ENCODE assay signal across 8 mouse cellular contexts in the genomic region with DNA sequence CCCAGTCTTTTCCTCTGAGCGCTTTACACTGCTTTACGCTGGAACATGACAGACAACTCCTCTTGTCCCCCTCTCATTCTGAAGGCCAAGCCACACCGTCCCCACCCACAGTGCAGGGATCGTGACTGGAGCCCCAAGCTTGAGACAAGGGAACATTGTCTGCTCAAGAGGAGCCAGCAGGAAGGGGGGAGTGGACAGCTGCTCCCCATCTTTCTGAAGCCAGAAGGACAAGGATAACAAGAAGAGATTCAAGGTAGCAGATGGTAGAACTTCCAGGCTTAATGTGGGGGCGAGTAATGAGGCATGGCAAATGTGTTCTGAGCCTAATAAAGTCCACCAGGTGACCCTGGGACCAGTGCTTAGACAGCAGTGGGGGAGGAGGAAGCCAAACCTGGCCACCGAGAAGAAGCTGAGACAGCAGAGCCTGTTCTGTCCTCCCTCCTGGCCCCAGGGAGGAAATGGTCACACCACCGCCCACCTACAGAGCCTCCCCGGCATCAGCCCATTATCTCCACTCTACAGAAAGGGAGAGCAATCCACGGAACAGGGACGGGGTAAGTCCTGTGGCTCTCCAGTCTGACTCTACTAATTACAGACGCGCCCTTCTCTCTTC. TPM values are rescaled to one million over a fixed set of nuclear protein-coding genes. Genes with fewer than 3 reads are reported as not detected.
A peak's percentile ranks its signal among the peaks of the same experiment; 100 is the strongest.
DNase-seq lines count a peak whose midpoint lies in the region; ATAC-seq and TF ChIP-seq lines count a peak whose summit lies in the region.

No protein-coding gene starts in this region.

- peak overlapping the region; percentile 67 for H3K4me3 ChIP-seq in embryonic facial prominence, embryonic 14.5 days (ENCODE audit: low read depth, low read length)
- H3K4me3 ChIP-seq in intestine, postnatal 0 days (ENCODE audit: low read depth, low read length) = peak overlapping the region; percentile 58
- peak overlapping the region; percentile 30 for H3K4me3 ChIP-seq in midbrain, embryonic 12.5 days

- no peak overlapping the region; the same call in 1 of the 2 replicates for H3K27ac ChIP-seq in embryonic facial prominence, embryonic 14.5 days (replicated peaks; ENCODE audit: low read depth, low read length)
- no peak overlapping the region for H3K27ac ChIP-seq in intestine, postnatal 0 days (ENCODE audit: low read depth, low read length)
- H3K27ac ChIP-seq in midbrain, embryonic 12.5 days (replicated peaks) = no peak overlapping the region

- no peaks in the 10 kb centered on the region for H3K9me3 ChIP-seq in embryonic facial prominence, embryonic 14.5 days (ENCODE audit: control insufficient read depth, low read length)
- no peaks in the 10 kb centered on the region for H3K9me3 ChIP-seq in intestine, postnatal 0 days (ENCODE audit: control insufficient read depth)
- H3K9me3 ChIP-seq in midbrain, embryonic 12.5 days = no peaks in the 10 kb centered on the region

- 5% methylated on average over 11 of the region's 12 CpGs for WGBS in embryonic facial prominence, embryonic 14.5 days
- WGBS in intestine, postnatal 0 days = 27% methylated on average over 12 of the region's 12 CpGs
- 37% methylated on average over 12 of the region's 12 CpGs for WGBS in midbrain, embryonic 12.5 days

- H3K36me3 ChIP-seq in embryonic facial prominence, embryonic 14.5 days (ENCODE audit: control insufficient read depth, insufficient read depth, low read length) = peaks cover 29% of the 10 kb centered on the region
- peaks cover 5% of the 10 kb centered on the region; the same call in 1 of the 2 replicates for H3K36me3 ChIP-seq in intestine, postnatal 0 days (ENCODE audit: control insufficient read depth, insufficient read depth)
- 0 out of 2 replicates have a peak, but pooled peaks cover 5% of the 10 kb centered on the region for H3K36me3 ChIP-seq in midbrain, embryonic 12.5 days

- no peak for TF ChIP-seq CTCF in intestine, postnatal 0 days (IDR thresholded peaks at IDR 0.05; ENCODE audit: low read depth)

- intact Hi-C loops in gastrocnemius, postnatal 36 days (cut with DNase I) = no loop called here

- H3K4me2 ChIP-seq in embryonic facial prominence, embryonic 14.5 days (ENCODE audit: low read depth, low read length) = peak overlapping the region; percentile 92
- peak overlapping the region; percentile 90 for H3K4me2 ChIP-seq in intestine, postnatal 0 days (replicated peaks; ENCODE audit: low read depth)
- peak overlapping the region; percentile 88 for H3K4me2 ChIP-seq in midbrain, embryonic 12.5 days (replicated peaks)

- DNase-seq in layer of hippocampus, adult 18-20 months (ENCODE audit: low spot score in 2 of 2) = peak; percentile 68 to 88
- DNase-seq in layer of hippocampus, postnatal 25 days (ENCODE audit: extremely low spot score in 1 of 2, low spot score in 1 of 2) = no peak
- DNase-seq in embryonic facial prominence, embryonic 14.5 days (ENCODE audit: low spot score) = no peak
- no peak for DNase-seq in urinary bladder, postnatal 36 days (ENCODE audit: low spot score in 2 of 2)
- no peak for DNase-seq in gastrocnemius, postnatal 36 days

- no peak for ATAC-seq in embryonic facial prominence, embryonic 14.5 days (ENCODE audit: low read depth)
- no peak for ATAC-seq in intestine, postnatal 0 days
- no peak for ATAC-seq in midbrain, embryonic 12.5 days (ENCODE audit: low FRiP score, low read depth)
- ATAC-seq in erythroid progenitor cell, adult 5-6 weeks (replicated peaks; ENCODE audit: low FRiP score, poor library complexity, severe bottlenecking) = no peak

- peak overlapping the region; percentile 92 for H3K9ac ChIP-seq in embryonic facial prominence, embryonic 14.5 days (ENCODE audit: low read depth, low read length)
- peak overlapping the region; percentile 40 for H3K9ac ChIP-seq in intestine, postnatal 0 days (ENCODE audit: low read depth, low read length)
- peak overlapping the region; percentile 44 for H3K9ac ChIP-seq in midbrain, embryonic 12.5 days (replicated peaks)

- peaks cover 72% of the 10 kb centered on the region for H3K4me1 ChIP-seq in embryonic facial prominence, embryonic 14.5 days (ENCODE audit: control insufficient read depth, insufficient read depth, low read length)
- H3K4me1 ChIP-seq in intestine, postnatal 0 days (replicated peaks; ENCODE audit: control insufficient read depth, insufficient read depth, low read length) = peaks cover 3% of the 10 kb centered on the region; the same call in 1 of the 2 replicates
- peaks cover 80% of the 10 kb centered on the region for H3K4me1 ChIP-seq in midbrain, embryonic 12.5 days

- no peaks in the 10 kb centered on the region for H3K27me3 ChIP-seq in embryonic facial prominence, embryonic 14.5 days (replicated peaks; ENCODE audit: control insufficient read depth, insufficient read depth, low read length)
- H3K27me3 ChIP-seq in intestine, postnatal 0 days (replicated peaks; ENCODE audit: control insufficient read depth, insufficient read depth, low read length) = peaks cover 19% of the 10 kb centered on the region
- H3K27me3 ChIP-seq in midbrain, embryonic 12.5 days = peaks cover 22% of the 10 kb centered on the region

RNA-seq across cellular contexts. Expression of gene Arhgef17, which starts 5.5 kb away (rescaled TPM):
- 100 to 1,000 TPM; 171 to 178 TPM for total RNA-seq in layer of hippocampus, adult 18-20 months (2021)
- 100 to 1,000 TPM; 140 to 146 TPM for total RNA-seq in layer of hippocampus, postnatal 25 days (2021)
- 16.3 and 16.8 TPM in 2 replicates for polyA plus RNA-seq in embryonic facial prominence, embryonic 14.5 days (2014; fragmentation: Nextera tagmentation; extraction: Ambion mirVana)
- 2.0 and 2.5 TPM in 2 replicates for polyA plus RNA-seq in intestine, postnatal 0 days (2015; fragmentation: Nextera tagmentation; extraction: Ambion mirVana)
- polyA plus RNA-seq in midbrain, embryonic 12.5 days (2016; fragmentation: Nextera tagmentation; extraction: Ambion mirVana) = 7.1 and 7.9 TPM in 2 replicates
- total RNA-seq in erythroid progenitor cell, adult 5-6 weeks (2015; ENCODE audit: low replicate concordance) = 0.42 TPM in 1 of 2 replicates, not detected in the other
- total RNA-seq in erythroid progenitor cell, adult 5-6 weeks (2017; ENCODE audit: low replicate concordance) = 0.08 TPM in 1 of 2 replicates, not detected in the other
- 10 to 100 TPM; 19.3 to 19.6 TPM for total RNA-seq in gastrocnemius, postnatal 36 days (2021)

RNA-seq across cellular contexts. Expression of gene P2ry6, which starts 48.0 kb away (rescaled TPM):
- 1 to 10 TPM; 2.9 to 3.9 TPM for total RNA-seq in layer of hippocampus, adult 18-20 months (2021)
- total RNA-seq in layer of hippocampus, postnatal 25 days (2021) = 1 to 10 TPM; 3.9 to 5.6 TPM
- polyA plus RNA-seq in embryonic facial prominence, embryonic 14.5 days (2014; fragmentation: Nextera tagmentation; extraction: Ambion mirVana) = 6.9 and 7.3 TPM in 2 replicates
- 5.7 and 7.0 TPM in 2 replicates for polyA plus RNA-seq in intestine, postnatal 0 days (2015; fragmentation: Nextera tagmentation; extraction: Ambion mirVana)
- 2.2 and 3.0 TPM in 2 replicates for polyA plus RNA-seq in midbrain, embryonic 12.5 days (2016; fragmentation: Nextera tagmentation; extraction: Ambion mirVana)
- total RNA-seq in erythroid progenitor cell, adult 5-6 weeks (2015; ENCODE audit: low replicate concordance) = 2.9 and 5.0 TPM in 2 replicates
- 0.64 and 1.7 TPM in 2 replicates for total RNA-seq in erythroid progenitor cell, adult 5-6 weeks (2017; ENCODE audit: low replicate concordance)
- 1 to 10 TPM; 1.1 TPM for total RNA-seq in gastrocnemius, postnatal 36 days (2021)

Comparison
In these comparisons a context has a peak if more than half of its experiments do, and no peak if none do; other contexts are left out.
1. DNase-seq: peak in layer of hippocampus, adult 18-20 months (2 of 2); none in layer of hippocampus, postnatal 25 days (0 of 2), embryonic facial prominence, embryonic 14.5 days (single experiment), urinary bladder, postnatal 36 days (0 of 2) and gastrocnemius, postnatal 36 days (0 of 2).
2. H3K9ac ChIP-seq: peak in every context shown above with its lines; median percentile 92 in embryonic facial prominence, embryonic 14.5 days; 44 in midbrain, embryonic 12.5 days; 40 in intestine, postnatal 0 days.
3. RNA of gene Arhgef17, which starts 5.5 kb away (total RNA-seq): 171 to 178 TPM in layer of hippocampus, adult 18-20 months, 140 to 146 TPM in layer of hippocampus, postnatal 25 days and 19.3 to 19.6 TPM in gastrocnemius, postnatal 36 days; 0.08 to 0.42 TPM in erythroid progenitor cell, adult 5-6 weeks; every median in the first group is over 10 times any median in the second.
4. Peak in every context shown above with its lines, with median percentiles within 50 percentile points of each other: H3K4me2 ChIP-seq and H3K4me3 ChIP-seq.